Mouse (Mus musculus): Measurements from ENCODE around the gene Cit.

DNA sequence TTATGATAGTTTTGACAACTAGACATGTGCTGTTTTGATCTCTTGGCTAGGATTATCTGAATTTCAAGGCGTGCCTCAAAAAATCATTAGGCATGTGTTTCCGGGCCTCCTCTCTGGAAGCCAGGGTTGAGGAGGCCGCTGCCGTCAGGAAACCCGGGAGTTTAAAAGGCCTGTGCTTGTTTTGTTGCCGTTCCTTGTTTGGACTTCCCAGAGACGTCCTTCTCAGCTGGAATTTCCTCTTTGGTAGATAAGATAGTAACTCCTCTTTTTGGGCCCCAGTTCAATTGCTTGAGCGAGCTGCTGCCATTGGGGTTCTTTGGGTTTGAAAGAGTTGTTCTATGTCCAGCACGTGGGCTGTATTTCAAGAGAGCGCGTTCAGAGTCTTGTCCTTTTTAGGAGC, 21.2 kb downstream of the Cit start:
- no peak for TF ChIP-seq CTCF (IDR thresholded peaks at IDR 0.05)
- no peak for TF ChIP-seq EP300 (IDR thresholded peaks at IDR 0.05)
